Mouse (Mus musculus) liver, embryonic 14.5 days (tissue): ENCODE data around the gene Kpna7. TPM values are rescaled to one million over a fixed set of nuclear protein-coding genes. Genes with fewer than 3 reads are reported as not detected.
A peak's percentile ranks its signal among the peaks of the same experiment; 100 is the strongest.

Source experiments
- ATAC-seq: fragments of 200-750 bp; cut with Nextera tagmentation; 2 replicates; pipeline ENCODE4 v1.8.0; 2017; ENCODE audit warnings: moderate number of reproducible peaks, mild to moderate bottlenecking, moderate library complexity; ENCODE audit not compliant: insufficient read depth
- DNase-seq, 3 experiments: peaks; one replicate each; pipeline ENCODE4 v3.0.0-alpha.2; 2012 to 2013; ENCODE audit warnings: low read depth in 3 of 3, low spot score in 3 of 3
- H3K27ac ChIP-seq: fragments of 300-500 bp; sonication (generic); 2 replicates; pipeline ENCODE4 v1.5.1; 2014; ENCODE audit warnings: moderate library complexity, mild to moderate bottlenecking, control low read depth, inconsistent platforms
- H3K27me3 ChIP-seq: fragments of 300-500 bp; sonication (generic); 2 replicates; pipeline ENCODE4 v1.6.1; 2014; ENCODE audit warnings: mild to moderate bottlenecking, low read length, moderate library complexity; ENCODE audit not compliant: control insufficient read depth, insufficient read depth
- H3K36me3 ChIP-seq: fragments of 300-500 bp; sonication (generic); replicated peaks from 2 replicates; pipeline ENCODE4 v1.6.1; 2014; ENCODE audit warnings: low read depth; ENCODE audit not compliant: control insufficient read depth, insufficient read depth
- H3K4me1 ChIP-seq, 2 experiments: fragments of 200-500 bp in 1 of 2; fragments of 300-500 bp in 1 of 2; sonication (generic) in 1 of 2; replicated peaks; 2 replicates each; pipeline ENCODE4 v1.6.1; 2012 to 2014; ENCODE audit warnings: antibody characterized with exemption in 1 of 2, inconsistent platforms in 1 of 2, low read length in 1 of 2; ENCODE audit not compliant: control insufficient read depth in 2 of 2, insufficient read depth in 2 of 2
- H3K4me2 ChIP-seq: fragments of 300-500 bp; sonication (generic); 2 replicates; pipeline ENCODE4 v1.6.1; 2014; ENCODE audit warnings: low read depth, mild to moderate bottlenecking, control low read depth, moderate library complexity
- H3K4me3 ChIP-seq, 2 experiments: fragments of 200-500 bp in 1 of 2; fragments of 300-500 bp in 1 of 2; sonication (generic) in 1 of 2; 2 replicates each; pipeline ENCODE4 v1.5.1; 2012 to 2014; ENCODE audit warnings: low read depth in 2 of 2, low read length in 2 of 2, mild to moderate bottlenecking in 2 of 2, control low read depth in 1 of 2, inconsistent platforms in 1 of 2, moderate library complexity in 1 of 2; ENCODE audit not compliant: insufficient read depth in 1 of 2
- H3K9ac ChIP-seq: fragments of 300-500 bp; sonication (generic); replicated peaks from 2 replicates; pipeline ENCODE4 v1.6.1; 2014; ENCODE audit warnings: mild to moderate bottlenecking, control low read depth, moderate library complexity
- H3K9me3 ChIP-seq: fragments of 300-500 bp; sonication (generic); 2 replicates; pipeline ENCODE4 v1.6.1; 2016; ENCODE audit warnings: low read length, mixed read lengths; ENCODE audit not compliant: control insufficient read depth
- CTCF ChIP-seq: IDR thresholded peaks from 2 replicates; pipeline ENCODE4 v1.5.1; 2016; ENCODE audit warnings: antibody characterized with exemption, low read depth, control low read depth
- EP300 ChIP-seq: IDR thresholded peaks from 2 replicates; pipeline ENCODE4 v1.6.1; 2016; ENCODE audit warnings: antibody characterized with exemption, low read depth
- WGBS: fragments of 180-500 bp; shearing (Covaris S2); extraction: QIAGEN DNeasy Blood & Tissue Kit; methylation state at CpG from one replicate; pipeline ENCODE4 v1.1.7; 2014; ENCODE audit not compliant: insufficient replicate concordance; 5-methylcytosine and 5-hydroxymethylcytosine counted together
- polyA plus RNA-seq, 2 experiments: library from polyadenylated mRNA; depleted of rRNA in 1 of 2; stranded (reverse) in 1 of 2; unstranded in 1 of 2; fragments of >200 nt; fragmentation: Nextera tagmentation in 1 of 2; extraction: Ambion mirVana in 1 of 2; gene quantifications; 2 replicates each; pipeline versions ENCODE4 v1.2.1 to v1.2.3; 2012 to 2014

Gene Kpna7
- polyA plus RNA-seq, 2 experiments, result 0.04 to 0.11 TPM

DNA sequence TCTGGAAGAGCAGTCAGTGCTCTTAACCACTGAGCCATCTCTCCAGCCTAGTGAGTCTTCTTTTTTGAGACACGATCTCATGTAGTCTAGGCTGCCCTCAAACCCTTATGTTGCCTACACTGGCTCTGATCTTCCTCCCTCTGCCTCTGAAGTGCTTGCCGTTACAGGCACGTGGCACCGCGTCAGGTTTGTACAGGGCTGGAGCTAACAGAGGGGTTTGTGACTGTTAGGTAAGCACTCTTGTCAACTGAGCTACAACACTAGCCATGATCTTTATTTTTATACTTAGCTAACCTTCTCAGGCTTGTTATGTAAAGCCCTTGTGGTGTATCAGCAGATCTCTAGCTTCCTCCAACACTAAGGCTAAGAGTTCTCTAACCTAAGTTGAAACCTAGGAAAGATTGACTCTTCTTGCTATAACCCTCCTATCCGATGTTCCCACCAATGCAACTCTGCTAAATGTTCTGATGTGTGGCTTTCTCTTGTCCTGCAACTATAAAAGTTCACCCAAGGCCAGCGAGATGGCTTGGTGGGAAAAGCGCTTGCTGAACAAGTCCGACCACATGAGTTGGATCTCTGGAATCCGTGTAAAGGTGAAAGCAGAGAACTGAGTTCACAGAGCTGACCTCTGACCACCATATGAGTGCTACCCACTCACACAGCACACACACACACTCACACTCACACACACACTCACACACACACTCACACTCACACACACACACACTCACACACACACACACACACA lies 1.8 kb downstream of the Kpna7 start:
- H3K9ac ChIP-seq, result no peak overlapping the region
- no peaks in the 10 kb centered on the region; the same call in 1 of the 2 replicates for H3K36me3 ChIP-seq
- 72% methylated on average over 10 of the region's 10 CpGs for WGBS
- no peak for DNase-seq
- H3K27me3 ChIP-seq, result no peaks in the 10 kb centered on the region
- H3K9me3 ChIP-seq, result no peaks in the 10 kb centered on the region
- no peak overlapping the region for H3K4me2 ChIP-seq
- no peak overlapping the region for H3K27ac ChIP-seq
- no peak overlapping the region for H3K4me3 ChIP-seq
- ATAC-seq, result no peak
- no peak for TF ChIP-seq CTCF
- TF ChIP-seq EP300, result no peak
- peaks cover 6 to 8% of the 10 kb centered on the region in 2 experiments; a peak in 3 of 4 replicates for H3K4me1 ChIP-seq

DNA sequence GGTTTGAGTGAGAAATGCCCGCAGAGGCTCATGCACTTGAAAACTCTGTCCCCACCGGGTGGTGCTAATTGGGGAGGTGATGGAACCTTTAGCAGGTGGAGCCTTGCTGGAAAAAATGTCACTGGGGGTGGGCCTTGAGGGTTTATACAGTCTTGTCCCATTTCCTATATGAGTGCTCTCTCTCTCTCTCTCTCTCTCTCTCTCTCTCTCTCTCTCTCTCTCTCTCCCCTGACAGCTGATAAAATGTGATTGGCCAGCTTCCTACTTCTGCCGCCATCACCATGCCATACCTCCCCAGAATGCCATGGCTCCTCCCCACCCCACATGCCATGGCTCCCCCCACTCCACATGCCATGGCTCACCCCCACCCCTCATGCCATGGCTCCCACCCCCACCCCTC lies 8.7 kb downstream of the Kpna7 start:
- no peak overlapping the region for H3K27ac ChIP-seq
- H3K4me1 ChIP-seq, result no peaks in the 10 kb centered on the region
- ATAC-seq, result no peak
- no peaks in the 10 kb centered on the region for H3K9me3 ChIP-seq
- no peaks in the 10 kb centered on the region for H3K27me3 ChIP-seq
- no peak overlapping the region for H3K4me2 ChIP-seq
- WGBS, result 41% methylated on average over 3 of the region's 3 CpGs
- no peak overlapping the region for H3K9ac ChIP-seq
- no peaks in the 10 kb centered on the region for H3K36me3 ChIP-seq
- TF ChIP-seq CTCF (no peak), EP300 (no peak)
- DNase-seq, result no peak
- H3K4me3 ChIP-seq, result no peak overlapping the region

DNA sequence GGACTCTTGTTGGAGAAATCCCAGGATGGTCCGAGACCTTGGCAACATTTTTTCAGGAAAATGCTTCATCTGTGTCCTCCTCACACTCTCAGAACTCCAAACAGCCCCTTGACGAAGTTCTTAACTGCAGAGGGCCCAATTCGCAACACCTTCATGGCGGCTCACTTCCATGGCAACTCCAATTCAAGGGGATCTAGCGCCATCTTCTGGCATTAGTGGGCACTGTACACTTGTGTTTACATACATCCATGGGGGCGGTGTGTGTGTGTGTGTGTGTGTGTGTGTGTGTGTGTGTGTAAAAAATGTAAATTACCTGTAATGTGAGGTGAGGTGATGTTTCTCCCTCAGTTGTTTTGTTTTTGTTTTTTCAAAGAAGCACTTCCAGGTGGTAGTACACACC lies 12.5 kb downstream of the Kpna7 start:
- DNase-seq, result peak in 2 of 3 experiments; percentile 20 to 42
- TF ChIP-seq EP300 (no peak), CTCF (peak; percentile 63)

DNA sequence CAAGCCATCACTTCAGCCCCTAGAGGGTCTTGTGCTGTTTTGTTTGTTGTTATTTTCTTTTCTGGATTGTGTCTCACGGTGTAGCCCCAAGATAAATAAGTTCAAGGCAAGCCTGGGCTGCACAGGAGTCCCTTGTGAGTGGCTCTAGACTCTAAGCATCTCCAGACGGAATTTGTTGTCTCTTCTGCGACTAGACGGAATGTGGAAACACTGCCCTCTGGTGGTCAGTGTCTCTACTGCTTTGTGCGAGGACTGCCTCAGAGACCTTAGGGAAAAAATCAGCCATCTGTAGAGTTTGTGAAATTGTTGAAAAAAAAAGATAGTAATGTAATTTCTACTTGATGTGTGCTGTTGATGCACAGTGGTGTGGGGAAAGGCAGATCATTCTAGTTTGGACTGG lies 14.1 kb downstream of the Kpna7 start:
- TF ChIP-seq EP300 (no peak), CTCF (peak; percentile 88)
- no peaks in the 10 kb centered on the region for H3K36me3 ChIP-seq
- H3K4me3 ChIP-seq, result no peak overlapping the region
- no peak overlapping the region for H3K4me2 ChIP-seq
- DNase-seq, result peak; percentile 30 to 43 (median 43)
- WGBS, result 1% methylated on average over 5 of the region's 5 CpGs
- no peaks in the 10 kb centered on the region for H3K27me3 ChIP-seq
- no peaks in the 10 kb centered on the region for H3K4me1 ChIP-seq
- no peak overlapping the region for H3K27ac ChIP-seq
- no peaks in the 10 kb centered on the region for H3K9me3 ChIP-seq
- no peak overlapping the region for H3K9ac ChIP-seq
- no peak for ATAC-seq

More for the DNA sequence above, 12.5 kb downstream of the Kpna7 start:
- no peak overlapping the region for H3K27ac ChIP-seq
- H3K4me1 ChIP-seq, result no peaks in the 10 kb centered on the region
- H3K4me2 ChIP-seq, result no peak overlapping the region
- no peaks in the 10 kb centered on the region for H3K27me3 ChIP-seq
- no peaks in the 10 kb centered on the region for H3K36me3 ChIP-seq
- no peaks in the 10 kb centered on the region for H3K9me3 ChIP-seq
- WGBS, result 37% methylated on average over 6 of the region's 6 CpGs
- H3K9ac ChIP-seq, result no peak overlapping the region
- ATAC-seq, result no peak
- H3K4me3 ChIP-seq, result no peak overlapping the region

DNA sequence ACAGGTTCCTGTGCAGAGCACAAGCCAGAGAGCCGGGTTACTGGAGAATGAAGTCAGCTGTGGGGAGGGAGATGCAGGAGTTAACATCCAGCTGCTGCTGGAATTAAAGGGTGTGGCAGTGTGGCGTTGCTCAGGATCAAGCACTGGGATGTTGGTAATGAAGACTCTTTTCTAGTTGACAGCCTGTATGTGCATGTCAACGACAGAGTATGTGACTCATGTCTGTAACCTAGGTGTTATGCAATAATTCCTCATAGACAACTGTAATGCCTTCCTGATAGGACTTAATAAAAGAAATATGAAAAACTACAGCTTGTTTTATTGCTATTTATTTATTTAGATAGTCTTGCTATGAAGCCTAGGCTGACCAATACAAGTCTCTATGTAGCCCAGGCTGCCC lies 15.0 kb downstream of the Kpna7 start:
- no peaks in the 10 kb centered on the region for H3K4me1 ChIP-seq
- no peaks in the 10 kb centered on the region for H3K9me3 ChIP-seq
- no peaks in the 10 kb centered on the region for H3K36me3 ChIP-seq
- H3K4me3 ChIP-seq, result no peak overlapping the region
- no peak for ATAC-seq
- H3K9ac ChIP-seq, result no peak overlapping the region
- H3K27me3 ChIP-seq, result no peaks in the 10 kb centered on the region
- WGBS, result 34% methylated on average over 3 of the region's 3 CpGs
- H3K27ac ChIP-seq, result no peak overlapping the region
- TF ChIP-seq CTCF (no peak), EP300 (no peak)
- no peak for DNase-seq
- H3K4me2 ChIP-seq, result no peak overlapping the region
